Mouse (Mus musculus) adrenal gland, adult (tissue): ENCODE results near the gene Usp18.

Experiments
- DNase-seq, 2 experiments: peaks; one replicate each; pipeline ENCODE4 v3.0.0; 2022 to 2023; ENCODE audit warnings: low spot score in 1 of 2; ENCODE audit not compliant: inconsistent age in 2 of 2

Usp18 gene

DNA sequence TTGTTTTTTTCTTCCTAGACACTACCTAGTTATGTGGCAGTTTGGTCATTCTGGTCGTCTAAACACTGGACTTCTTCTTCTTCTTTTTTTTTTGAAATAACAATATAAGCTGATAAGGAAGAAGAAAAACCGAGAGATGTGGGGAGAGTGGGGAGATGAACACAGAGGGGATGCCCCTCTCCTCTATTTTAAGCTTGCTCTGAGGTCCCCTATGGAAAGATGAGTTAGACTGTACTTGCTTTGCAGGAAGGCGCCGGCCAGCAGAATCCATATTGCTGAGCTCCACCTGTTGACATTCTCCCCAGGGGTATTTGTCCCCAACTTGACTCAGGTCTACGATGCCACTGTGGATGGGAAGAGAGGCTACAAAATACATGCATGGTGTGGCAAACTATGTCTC, 21.6 kb upstream of the Usp18 start:
- no peak for DNase-seq

DNA sequence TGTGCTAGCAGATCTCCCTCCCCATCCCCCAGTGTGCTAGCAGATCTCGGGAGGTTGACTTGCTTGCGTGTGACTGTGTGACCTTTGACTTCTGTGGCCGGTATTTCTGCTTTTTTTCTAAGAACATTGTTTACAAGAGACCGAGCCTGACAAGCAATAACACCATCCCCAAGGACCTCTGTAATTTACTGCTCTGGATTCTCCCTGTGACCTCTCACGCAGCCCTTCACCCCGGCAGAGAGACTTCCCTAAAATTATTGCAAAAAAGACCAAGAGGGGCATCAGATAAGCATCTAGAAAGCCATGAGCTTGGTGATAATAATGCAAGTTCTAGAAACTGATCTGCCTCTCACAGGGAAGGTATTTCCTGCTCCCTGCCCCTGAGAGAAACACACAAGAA, 20.7 kb upstream of the Usp18 start:
- no peak for DNase-seq

DNA sequence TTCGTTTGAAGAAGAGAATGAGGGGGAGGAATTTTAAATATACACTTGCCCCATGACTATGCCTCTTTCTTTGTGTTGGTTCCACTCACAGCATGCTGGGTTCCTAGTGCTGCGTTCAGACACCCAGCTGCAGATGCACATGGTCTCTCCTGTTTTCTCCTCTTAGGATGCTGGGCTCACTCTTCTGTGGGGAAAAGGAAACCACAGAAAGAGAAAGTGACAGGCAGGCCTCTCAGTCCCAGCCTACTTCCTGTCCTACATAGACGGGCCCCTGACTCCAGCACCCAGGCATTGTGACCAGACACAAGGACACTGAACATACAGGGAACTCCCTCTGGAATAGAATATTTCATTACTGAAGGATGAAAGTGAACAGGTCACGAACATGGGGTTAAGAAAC, 19.7 kb upstream of the Usp18 start:
- DNase-seq = no peak

DNA sequence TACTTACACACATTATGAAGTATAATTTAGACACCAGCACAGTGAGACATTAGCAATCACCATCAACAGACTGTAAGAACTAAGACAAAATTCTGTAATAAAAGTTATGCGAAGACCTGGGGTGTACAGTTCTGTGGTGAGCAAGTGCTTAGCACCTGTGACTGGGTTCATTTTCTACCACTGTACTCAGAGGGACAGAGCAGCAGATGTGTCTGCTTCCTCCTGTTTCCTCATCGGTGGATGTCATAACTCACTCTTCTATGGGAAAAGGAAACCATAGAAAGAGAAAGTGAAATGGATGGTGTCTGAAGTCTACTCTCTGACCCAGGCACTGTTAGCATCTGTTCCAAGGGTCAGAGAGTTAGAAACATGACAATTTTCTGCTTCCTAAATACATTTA, 19.0 kb upstream of the Usp18 start:
- no peak for DNase-seq

DNA sequence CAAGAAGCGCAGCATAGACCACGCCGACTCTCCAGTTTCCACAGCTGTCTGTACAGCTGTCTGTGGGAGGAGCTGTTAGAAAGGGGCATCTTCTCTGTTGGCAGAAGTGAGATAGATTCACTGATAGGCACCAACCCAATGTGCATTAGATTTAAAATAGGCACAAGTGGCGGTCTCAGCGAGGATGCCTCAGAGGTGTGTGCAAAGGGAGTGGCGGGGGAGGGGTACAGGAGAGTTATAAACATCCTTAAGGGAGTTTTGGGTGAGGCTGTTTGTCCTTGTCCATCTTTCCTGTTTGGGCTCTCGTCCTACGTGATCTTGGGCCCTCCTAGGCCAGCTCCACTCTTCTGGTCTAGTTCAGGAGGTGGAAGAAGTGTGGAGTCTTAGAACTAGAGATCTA, 17.3 kb upstream of the Usp18 start:
- DNase-seq = no peak

DNA sequence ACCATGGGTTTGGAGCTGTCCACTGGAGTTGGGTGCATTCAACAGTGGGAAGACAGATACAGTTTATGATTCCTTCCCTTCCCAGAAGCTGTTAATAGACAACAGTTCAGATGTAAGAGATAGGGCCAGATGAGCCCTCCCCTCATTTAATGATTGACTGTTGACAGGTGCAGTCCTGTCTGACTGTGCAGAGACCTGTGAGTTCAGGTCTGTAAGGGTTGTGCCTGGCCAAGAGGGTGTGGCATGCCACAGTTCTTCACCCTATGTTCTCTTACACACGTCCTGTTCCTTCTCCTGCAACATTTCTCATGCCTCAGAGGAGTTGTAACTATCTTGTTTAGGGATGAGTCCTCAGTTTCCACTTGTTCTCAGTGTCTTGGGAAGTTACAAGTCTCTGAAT, 13.1 kb upstream of the Usp18 start:
- DNase-seq = no peak

DNA sequence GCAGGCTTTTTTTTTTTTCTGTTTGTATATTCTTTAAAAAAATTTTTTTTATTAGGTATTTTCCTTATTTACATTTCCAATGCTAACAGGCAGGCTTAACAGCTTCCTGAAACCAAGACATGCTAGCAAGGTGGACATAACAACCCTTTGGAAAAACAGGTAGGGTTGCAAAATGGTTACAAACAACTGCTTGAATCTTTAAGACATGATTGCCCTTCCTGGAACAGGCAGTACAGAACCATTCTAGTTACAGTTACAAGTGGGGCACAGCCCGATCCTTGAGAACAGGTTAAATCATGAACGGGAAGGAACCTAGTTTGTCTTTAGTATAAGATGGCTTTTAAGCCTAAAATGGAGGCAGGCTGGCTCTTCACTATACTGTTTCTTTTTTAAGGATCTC, 9.3 kb upstream of the Usp18 start:
- no peak for DNase-seq

DNA sequence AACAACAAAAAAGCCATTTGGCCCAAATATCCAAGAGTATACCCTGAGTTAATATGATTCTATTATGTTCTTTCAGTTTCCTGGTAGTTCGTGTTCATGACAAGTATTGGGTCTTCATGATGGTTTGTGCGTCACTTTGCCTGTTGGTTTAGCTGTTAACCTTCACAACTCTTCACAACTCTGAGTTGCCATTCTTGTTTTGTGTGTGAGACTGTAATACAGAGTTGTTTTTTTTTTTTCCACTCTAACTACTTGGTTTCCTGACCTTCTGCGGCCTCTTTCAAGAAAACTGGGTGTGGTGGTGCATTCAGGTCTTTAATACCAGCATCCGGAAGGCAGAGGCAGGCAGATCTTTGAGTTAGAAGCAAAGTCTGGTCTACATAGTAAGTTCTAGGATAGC, 7.5 kb upstream of the Usp18 start:
- no peak for DNase-seq

DNA sequence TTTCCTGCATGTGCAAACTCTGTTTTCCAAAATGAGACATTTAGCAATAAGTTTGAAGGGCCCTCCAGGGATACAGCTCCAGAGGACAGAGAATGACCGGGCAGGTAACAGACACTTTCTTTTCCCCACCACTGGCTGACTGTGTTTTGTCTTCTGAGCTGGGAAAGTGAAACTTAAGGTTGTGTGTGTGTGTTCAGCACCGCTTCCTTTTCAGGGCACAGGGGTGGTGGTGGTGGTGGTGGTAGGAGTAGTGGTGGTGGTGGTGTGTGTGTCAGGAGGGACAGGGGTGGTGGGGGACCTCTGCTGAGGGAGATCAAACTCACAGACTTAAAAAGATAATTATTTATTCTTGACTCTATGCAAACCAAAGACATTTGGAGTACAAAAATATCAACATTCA, 3.9 kb upstream of the Usp18 start:
- DNase-seq = no peak

DNA sequence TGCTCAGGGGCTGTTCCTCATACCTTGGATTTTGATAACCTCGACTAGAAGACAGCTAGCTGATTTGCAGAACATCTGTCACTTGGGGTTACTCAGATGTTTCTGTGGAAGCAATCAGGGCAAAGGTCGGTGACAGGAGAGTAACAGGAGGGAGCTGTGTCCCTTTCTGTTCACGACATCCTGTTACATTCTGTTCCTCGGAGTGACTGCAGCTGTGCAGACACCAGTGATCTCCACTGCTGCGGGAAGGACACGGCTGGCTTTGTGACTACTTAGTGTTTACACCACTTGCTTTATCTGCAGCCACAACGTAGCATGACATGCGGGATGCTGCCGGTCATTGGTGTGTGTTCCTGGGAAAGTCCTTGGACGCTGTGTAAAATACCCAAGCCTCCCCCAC, 2.5 kb upstream of the Usp18 start:
- no peak for DNase-seq

DNA sequence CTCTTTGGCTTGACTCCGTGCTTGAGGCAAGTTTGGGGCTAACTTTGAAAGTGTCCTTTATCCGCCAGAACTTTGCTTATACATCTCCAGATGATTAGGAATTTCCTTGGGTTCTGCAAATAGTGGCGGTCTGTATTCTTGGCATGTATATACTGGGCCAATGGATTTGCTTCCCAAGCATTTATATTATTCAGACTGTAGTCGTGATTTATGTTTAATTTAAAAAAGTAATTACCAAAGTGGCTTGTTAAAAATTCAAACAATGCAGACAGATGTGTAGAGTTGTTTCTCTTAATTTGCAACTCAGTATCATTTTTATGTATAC, 293 bp downstream of the Usp18 start:
- no peak for DNase-seq

DNA sequence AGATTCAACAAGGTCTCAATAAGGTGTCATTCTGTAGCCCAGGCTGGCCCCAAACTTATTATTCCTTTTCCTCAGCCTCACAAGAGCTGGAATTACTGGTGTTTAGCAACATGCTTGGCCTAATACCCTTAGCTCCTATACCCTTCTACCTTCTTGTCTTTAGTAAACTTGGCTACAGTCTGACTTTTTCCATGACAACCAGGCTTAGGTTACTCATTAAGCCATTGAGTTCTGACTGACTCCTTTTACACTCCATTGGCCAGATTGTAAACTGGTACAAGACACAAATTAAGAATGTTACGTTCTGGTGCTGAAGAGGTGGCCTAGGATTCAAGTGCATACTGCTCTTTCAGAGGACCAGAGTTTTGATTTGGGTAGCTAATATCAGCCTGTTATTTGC, 4.7 kb downstream of the Usp18 start:
- no peak for DNase-seq

DNA sequence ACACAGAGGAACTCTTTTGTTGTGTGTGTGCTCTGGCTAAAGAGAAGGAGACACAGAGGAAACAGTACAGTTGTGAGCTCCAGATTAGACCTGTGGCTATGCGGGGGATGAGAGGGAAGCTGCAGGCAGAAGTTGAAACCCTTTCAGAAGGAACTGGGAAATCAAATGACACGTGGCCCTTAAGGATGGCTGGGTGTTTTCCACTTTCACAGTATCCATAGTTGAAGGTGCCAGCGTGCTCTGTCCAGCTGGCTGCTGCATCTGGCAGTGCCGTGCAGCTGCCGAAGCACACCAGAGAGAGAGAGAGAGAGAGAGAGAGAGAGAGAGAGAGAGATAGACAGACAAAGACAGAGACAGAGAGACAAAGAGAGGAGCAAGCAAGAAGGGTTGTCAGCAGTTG, 5.5 kb downstream of the Usp18 start:
- DNase-seq = no peak

DNA sequence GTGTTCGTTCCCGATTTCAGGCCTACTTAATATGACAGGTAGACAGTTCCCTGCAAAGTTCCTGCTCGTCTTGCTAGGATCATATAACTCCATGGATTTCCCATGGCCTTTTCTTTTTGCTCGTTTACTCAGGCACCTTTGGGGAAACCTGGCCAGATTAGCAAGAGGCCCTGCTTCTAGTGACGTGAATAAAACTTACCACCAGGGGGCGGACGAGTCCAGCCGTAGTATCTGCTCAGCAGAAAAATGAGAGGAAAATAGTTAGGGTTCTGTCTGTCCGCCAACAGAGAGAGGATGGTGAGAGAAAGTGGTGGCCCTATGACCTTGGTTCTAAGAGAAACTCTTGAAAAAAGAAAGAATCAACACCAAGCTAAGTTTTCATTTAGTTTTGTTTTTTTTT, 14.8 kb downstream of the Usp18 start:
- DNase-seq = peak; percentile 67 to 92

DNA sequence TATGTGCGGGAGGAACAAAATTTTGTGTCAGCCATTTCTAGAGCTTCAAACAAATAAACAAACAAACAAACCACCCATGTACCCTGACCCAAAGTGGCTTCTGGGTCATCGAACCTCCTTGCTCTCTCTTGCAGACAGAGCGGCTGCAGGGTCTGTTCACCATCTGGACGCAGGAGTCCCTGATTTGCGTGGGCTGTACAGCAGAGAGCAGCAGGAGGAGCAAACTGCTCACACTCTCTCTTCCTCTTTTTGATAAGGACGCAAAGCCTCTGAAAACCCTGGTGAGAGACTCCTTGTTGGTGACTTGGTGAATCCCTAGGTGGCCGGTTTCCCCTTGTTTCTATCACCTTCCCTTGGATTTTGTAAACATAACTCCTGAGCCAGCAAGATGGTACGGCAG, 15.5 kb downstream of the Usp18 start:
- DNase-seq = no peak

DNA sequence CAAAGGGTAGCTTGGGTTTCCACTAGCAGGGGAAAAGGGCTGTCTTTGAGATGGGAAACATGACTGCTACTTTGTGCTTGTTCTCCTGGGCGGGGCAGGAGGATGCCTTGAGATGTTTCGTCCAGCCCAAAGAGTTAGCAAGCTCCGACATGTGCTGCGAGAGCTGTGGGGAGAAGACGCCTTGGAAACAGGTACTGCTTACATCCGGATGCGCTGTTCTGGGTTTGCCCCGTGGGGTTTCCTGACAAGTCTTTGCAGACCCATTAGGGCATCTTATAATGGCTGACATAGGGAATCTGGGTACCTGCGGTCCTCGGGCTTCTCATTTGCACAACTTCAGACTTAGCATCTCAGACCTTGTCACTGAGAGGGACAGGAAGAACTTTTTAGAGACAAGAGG, 16.3 kb downstream of the Usp18 start:
- peak in 1 of 2 experiments; percentile 34 for DNase-seq

DNA sequence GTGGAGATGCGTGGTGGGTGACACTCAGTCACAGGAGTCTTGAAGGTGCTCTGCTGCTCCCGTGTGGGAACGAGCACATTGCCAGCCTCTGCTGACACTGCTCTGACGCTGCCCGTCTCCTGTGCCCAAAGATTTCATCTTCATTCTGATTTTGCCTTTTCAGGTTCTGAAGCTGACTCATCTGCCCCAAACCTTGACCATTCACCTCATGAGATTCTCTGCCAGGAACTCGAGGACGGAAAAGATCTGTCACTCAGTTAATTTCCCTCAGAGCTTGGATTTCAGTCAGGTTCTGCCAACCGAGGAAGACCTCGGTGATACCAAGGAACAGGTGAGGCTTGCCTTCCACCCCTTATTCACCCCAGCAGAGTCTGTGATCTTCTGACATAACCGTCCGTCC, 16.8 kb downstream of the Usp18 start:
- peak; percentile 59 to 89 for DNase-seq

DNA sequence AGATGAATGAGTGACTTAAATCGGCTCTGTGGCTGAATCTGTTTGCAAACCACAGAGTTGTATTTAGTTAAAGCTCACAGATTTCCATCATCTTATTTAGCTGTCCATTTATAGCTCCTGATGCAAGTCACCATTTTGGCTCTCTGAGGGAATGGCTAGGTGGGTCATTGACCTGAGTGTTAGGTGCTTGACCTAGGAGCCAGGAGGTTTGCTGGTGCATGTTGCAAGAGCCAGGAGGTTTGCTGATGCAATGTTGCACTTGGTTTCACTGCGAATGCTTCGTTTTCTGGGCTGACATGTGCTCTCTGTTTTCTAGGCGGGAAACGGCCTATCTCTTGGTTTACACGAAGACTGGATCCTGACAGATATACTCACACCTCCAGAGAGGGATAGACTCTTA, 24.4 kb downstream of the Usp18 start:
- no peak for DNase-seq

DNA sequence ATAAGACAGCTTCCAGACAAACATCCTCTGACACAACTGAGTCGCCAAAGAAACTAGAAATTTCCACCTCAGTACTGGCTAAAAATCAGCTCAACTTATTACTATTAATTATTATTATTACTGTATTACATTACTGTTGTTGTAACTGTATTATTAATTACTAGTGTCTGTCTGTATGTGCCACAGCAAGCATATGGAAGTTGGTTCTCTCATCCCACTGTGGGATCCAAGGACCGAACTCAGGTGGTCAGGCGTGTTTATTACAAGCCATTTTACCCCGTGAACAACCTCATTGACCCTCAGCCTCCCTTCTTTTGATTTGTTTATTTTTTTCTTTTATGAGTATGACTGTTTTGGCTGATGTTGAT, 26.0 kb downstream of the Usp18 start:
- no peak for DNase-seq

DNA sequence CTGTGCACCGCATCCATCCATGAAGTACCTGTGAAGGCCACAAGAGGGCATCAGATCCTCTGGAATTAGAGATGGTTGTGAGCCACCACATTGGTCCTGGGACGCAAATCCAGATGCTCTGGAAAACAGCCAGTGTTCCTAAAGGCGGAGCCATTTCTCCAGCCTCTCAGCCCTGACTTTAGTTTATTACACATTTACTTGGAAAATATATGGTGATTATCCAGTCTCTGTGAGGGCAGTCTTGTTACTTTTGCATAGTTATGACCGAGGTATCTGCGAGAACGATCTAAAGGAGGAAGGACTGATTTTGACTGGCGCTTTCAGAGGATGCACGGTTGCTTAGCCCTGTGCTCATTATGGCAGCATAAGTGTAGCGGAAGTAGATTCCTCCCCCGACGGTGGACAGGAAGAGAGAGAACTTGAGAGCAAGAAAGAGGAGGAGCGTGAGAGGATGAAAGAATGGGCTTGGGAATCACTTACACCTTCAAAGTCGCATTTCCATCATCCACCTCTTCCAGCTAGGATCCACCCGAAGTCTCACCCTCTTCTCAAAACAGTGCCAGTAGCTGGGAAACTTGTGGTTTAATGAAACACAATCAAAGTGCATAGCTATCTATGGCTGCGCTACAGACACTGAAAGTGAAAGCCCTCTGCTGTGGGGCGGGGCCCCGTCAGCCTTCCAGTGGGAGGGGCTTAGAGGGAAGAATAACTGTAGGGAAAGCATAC, 26.5 kb downstream of the Usp18 start:
- DNase-seq = peak; percentile 82 to 95

DNA sequence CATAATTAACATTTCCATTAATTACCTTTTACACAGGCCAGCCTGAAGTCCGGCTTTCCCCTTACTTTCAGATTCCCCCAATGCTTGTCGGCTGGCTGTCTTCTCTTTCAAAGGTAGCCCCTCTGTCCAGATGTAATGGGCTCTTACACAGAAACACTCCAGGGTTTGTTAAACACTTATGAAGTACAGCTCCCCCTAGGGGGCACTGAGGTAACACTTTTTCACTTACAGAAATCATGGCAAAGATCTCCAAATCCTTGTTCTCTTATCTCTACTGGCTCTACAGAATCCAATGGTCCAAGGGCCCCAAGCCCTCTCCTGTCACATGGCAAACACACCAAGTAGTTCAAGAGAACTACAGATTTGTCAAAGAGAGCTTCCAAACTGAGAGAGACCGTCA, 28.6 kb downstream of the Usp18 start:
- peak in 1 of 2 experiments; percentile 78 for DNase-seq

DNA sequence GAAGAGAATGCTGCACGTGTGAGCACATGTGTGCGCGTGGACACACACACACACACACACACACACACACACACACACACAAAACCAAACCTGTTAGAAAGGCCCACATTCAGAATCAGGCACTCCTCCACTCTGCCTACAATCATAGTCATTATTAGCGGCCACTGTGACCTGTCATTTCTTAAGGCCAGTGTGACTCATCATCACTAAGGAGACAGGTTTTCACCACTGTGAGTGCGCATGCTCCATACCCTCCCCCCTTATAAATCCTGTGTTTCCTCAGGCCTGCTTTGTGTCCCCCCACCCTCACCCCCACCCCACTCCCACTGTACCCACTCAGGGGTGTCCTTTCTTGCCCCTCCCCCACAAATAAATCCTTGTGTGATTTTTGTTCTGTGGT, 38.4 kb downstream of the Usp18 start:
- DNase-seq = peak in 1 of 2 experiments; percentile 65

DNA sequence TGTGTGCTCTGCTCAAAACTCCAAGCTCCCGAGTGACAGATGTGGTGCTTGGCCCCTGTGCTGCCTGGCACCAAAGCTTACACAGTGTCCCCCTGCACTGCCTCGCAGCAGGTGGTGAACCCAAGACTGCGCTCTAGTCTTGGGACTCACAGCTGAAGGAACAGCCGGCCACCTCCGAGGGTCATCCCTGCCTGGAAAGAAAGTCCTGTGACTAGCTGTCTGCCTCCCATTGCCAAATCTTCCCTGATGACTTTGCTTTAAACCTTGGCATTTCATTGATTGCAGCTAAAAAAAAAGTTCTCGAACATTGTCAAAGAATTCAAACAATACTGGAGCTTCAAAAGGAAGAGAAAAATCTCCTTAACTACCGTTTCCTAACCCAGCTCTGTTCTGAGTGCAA, 53.6 kb downstream of the Usp18 start:
- peak; percentile 34 to 83 for DNase-seq

DNA sequence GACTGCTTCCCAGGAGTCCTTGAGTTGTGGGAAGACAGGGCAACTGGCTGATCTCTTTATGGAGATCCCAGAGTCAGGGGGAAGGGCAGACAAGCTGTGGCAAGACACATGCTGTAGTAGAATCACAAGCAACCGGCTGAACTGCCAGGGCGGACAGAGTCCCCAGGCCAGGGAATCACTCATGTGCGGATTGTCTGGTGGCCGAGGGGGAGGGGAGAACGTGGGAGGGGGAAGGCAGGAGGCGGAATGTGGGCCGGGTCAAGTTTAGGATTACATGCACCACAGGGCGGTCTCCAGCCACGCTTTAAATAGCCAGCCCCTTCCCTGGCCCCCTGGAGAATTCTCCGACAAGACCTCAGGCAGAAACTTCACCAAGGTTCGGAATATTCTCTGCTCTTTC, 54.2 kb downstream of the Usp18 start, which contains the start of gene Slc6a13:
Slc6a13 (plus strand) TSS at position 274 of the 400 bp plus-strand sequence.
- peak; percentile 31 to 64 for DNase-seq
